Mouse (Mus musculus) intestine, embryonic 14.5 days (tissue): Measurements from ENCODE around the gene Dscaml1. TPM values are rescaled to one million over a fixed set of nuclear protein-coding genes. Genes with fewer than 3 reads are reported as not detected.

Experiments used
- ATAC-seq: fragments of 200-750 bp; cut with Nextera tagmentation; replicated peaks from 2 replicates; pipeline ENCODE4 v1.8.0; 2017; ENCODE audit warnings: low read depth, moderate number of reproducible peaks, moderate TSS enrichment, moderate library complexity; ENCODE audit not compliant: low FRiP score, low TSS enrichment
- DNase-seq: peaks from one replicate; pipeline ENCODE4 v3.0.0-alpha.2; 2018; ENCODE audit warnings: low spot score
- H3K27ac ChIP-seq: fragments of 300-500 bp; sonication (generic); 2 replicates; pipeline ENCODE4 v1.5.1; 2014; ENCODE audit warnings: low read depth, mild to moderate bottlenecking, control low read depth
- H3K27me3 ChIP-seq: fragments of 300-500 bp; sonication (generic); replicated peaks from 2 replicates; pipeline ENCODE4 v1.6.1; 2014; ENCODE audit warnings: low read length, control low read depth; ENCODE audit not compliant: control insufficient read depth, insufficient read depth
- H3K36me3 ChIP-seq: fragments of 300-500 bp; sonication (generic); 2 replicates; pipeline ENCODE4 v1.6.1; 2014; ENCODE audit warnings: low read length, control low read depth; ENCODE audit not compliant: control insufficient read depth, insufficient read depth
- H3K4me1 ChIP-seq: fragments of 300-500 bp; sonication (generic); replicated peaks from 2 replicates; pipeline ENCODE4 v1.6.1; 2014; ENCODE audit warnings: low read length, control low read depth, mixed read lengths; ENCODE audit not compliant: control insufficient read depth, insufficient read depth
- H3K4me2 ChIP-seq: fragments of 300-500 bp; sonication (generic); 2 replicates; pipeline ENCODE4 v1.6.1; 2014; ENCODE audit warnings: low read length
- H3K4me3 ChIP-seq: fragments of 300-500 bp; sonication (generic); 2 replicates; pipeline ENCODE4 v1.5.1; 2014; ENCODE audit warnings: low read depth, low read length, control low read depth, mixed read lengths
- H3K9ac ChIP-seq: fragments of 300-500 bp; sonication (generic); 2 replicates; pipeline ENCODE4 v1.6.1; 2014; ENCODE audit warnings: mild to moderate bottlenecking, low read length
- H3K9me3 ChIP-seq: fragments of 300-500 bp; sonication (generic); 2 replicates; pipeline ENCODE4 v1.6.1; 2016; ENCODE audit warnings: low read length, control low read depth; ENCODE audit not compliant: control insufficient read depth
- WGBS: fragments of 180-500 bp; shearing (Covaris S2); extraction: QIAGEN DNeasy Blood & Tissue Kit; methylation state at CpG from one replicate; pipeline ENCODE4 v1.1.7; 2014; 5-methylcytosine and 5-hydroxymethylcytosine counted together
- polyA plus RNA-seq: library from polyadenylated mRNA; unstranded; fragments of >200 nt; fragmentation: Nextera tagmentation; extraction: Ambion mirVana; gene quantifications from 2 replicates; pipeline ENCODE4 v1.2.1, GENCODE M21; 2014

Gene Dscaml1
- polyA plus RNA-seq, 1 experiment from 2014 or later: 0.41 TPM

DNA sequence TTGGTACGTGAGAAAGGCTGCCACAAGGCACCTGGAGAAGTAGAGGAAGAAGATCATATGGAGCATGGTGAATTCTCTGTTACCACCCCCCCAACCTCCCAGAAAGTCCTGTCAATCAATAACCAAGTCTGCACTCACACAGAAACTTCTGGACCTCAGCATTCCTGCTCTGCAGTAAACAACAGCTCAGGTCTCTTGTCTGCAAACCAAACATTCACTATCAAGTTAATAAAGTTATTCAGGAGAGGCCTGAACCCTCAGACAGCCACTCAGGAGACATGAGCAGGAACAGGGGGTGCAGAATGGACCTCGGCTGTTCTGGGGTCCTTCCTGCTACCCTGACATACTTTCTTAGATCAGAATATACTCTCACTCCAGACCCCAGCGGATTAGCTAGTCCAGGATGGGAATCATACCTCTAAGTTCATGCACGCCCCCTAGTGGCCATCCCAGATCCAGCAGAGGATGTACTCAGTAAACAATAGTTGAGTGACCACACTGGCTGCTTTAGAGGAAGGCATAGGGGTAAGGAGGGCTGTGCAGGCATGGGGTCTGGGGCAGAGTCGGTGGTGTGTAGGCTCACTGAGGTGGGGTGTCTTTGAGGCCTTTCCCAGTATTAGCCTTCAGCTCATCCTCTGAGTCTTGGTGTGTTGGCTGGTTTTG is 12.8 kb upstream of the Dscaml1 start:
- no peaks in the 10 kb centered on the region for H3K9me3 ChIP-seq
- no peak overlapping the region for H3K9ac ChIP-seq
- H3K36me3 ChIP-seq: no peaks in the 10 kb centered on the region
- DNase-seq (no peak), ATAC-seq (no peak)
- no peak overlapping the region for H3K4me2 ChIP-seq
- no peaks in the 10 kb centered on the region for H3K27me3 ChIP-seq
- 52% methylated on average over 5 of the region's 5 CpGs for WGBS
- no peaks in the 10 kb centered on the region for H3K4me1 ChIP-seq
- no peak overlapping the region for H3K27ac ChIP-seq
- H3K4me3 ChIP-seq: no peak overlapping the region

DNA sequence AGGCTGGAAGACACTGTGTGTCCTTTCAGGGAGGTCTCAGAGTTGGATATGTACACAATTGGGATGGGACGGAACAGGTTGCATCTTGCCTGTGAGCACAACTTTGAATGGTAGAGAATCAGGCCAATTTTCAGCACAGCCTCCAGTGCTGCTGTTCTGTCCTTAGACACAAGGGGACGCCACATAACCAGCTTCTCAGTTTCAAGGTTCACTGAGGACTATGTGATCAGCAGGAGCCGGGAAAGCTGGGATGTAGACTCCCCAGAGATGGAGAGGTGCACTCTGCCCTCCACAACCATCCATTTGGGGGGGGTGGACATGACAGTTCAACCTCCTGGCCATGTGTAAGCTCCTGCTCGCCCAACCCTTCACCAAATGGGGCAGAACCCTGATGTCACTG is 10.5 kb upstream of the Dscaml1 start:
- no peak overlapping the region for H3K4me3 ChIP-seq
- H3K27ac ChIP-seq: no peak overlapping the region
- no peaks in the 10 kb centered on the region for H3K36me3 ChIP-seq
- no peaks in the 10 kb centered on the region for H3K4me1 ChIP-seq
- H3K4me2 ChIP-seq: no peak overlapping the region
- 46% methylated on average over 4 of the region's 4 CpGs for WGBS
- ATAC-seq (no peak), DNase-seq (peak; percentile 67)
- H3K9me3 ChIP-seq: no peaks in the 10 kb centered on the region
- H3K27me3 ChIP-seq: no peaks in the 10 kb centered on the region
- H3K9ac ChIP-seq: no peak overlapping the region

DNA sequence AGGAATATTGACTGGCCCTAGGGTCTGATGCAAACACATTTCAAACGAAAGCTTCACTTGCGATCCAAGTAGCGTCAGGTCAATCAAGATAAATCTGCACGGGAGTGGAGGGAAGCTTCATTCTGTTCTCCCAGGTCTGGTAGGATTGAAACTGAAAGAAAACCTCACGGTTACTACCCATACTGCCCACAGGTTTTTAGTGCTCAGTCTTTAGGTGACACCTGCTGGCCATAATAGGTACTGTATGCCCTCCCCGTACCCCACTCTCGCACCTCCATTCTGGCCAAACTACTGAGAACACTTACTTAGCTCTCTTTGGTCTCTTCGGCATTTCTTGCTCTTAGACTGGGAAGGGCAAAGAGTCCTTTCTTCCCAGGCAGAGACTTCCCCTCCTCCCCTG is 9.2 kb upstream of the Dscaml1 start:
- DNase-seq (peak; percentile 79), ATAC-seq (peak; percentile 49; the same call in 1 of the 2 replicates)
- 22% methylated on average over 8 of the region's 8 CpGs for whole genome bisulfite sequencing
- Histone ChIP-seq H3K9ac (no peak overlapping the region), H3K4me3 (no peak overlapping the region), H3K36me3 (no peaks in the 10 kb centered on the region), H3K4me2 (peak overlapping the region; percentile 30), H3K27ac (no peak overlapping the region), H3K27me3 (no peaks in the 10 kb centered on the region), H3K9me3 (no peaks in the 10 kb centered on the region), H3K4me1 (no peaks in the 10 kb centered on the region)

DNA sequence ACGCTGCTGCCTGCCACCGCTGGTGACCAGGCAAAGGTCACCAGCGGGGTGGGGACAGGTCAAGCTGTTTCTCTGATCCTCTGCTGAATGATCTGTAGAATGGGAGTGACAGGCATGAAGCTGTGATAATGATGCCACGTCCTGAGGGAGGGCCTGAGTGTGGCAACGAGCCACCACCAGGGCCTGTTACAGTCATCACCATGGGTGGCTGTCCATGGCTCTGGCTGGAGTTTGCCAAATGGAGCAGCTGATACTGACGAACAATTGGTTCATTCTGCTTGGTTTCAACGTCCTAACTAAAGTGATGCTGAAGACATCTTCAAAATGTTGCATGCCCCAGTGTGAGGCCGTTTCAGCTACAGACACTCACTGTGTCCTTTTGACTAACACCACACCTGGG is 8.2 kb upstream of the Dscaml1 start:
- 67% methylated on average over 8 of the region's 8 CpGs for WGBS
- no peak for ATAC-seq

DNA sequence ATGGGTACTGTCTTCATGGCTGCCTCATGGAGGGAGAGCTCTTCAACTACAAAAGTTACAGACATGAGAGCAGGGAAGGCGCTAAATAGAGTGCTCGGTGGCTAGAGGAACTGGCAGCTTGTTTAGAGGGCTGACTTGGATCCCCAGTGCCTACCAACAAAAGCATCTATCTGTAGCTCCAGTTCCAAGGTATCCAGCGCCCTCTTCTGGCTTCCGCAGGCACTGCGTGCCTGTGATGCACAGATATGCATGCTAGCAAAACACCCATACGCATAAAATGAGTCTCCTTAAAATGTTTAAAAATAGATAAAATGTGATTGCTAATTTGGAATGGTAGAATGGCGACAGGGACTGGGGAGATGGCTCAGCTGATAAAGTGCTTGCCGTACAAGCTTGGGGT is 5.2 kb upstream of the Dscaml1 start:
- Histone ChIP-seq H3K4me3 (no peak overlapping the region), H3K27me3 (0 out of 2 replicates have a peak, but pooled peaks cover 2% of the 10 kb centered on the region), H3K36me3 (no peaks in the 10 kb centered on the region), H3K4me2 (no peak overlapping the region), H3K4me1 (no peaks in the 10 kb centered on the region), H3K27ac (no peak overlapping the region), H3K9ac (no peak overlapping the region), H3K9me3 (no peaks in the 10 kb centered on the region)
- ATAC-seq (no peak), DNase-seq (no peak)
- 63% methylated on average over 8 of the region's 8 CpGs for WGBS

More for the DNA sequence above, 8.2 kb upstream of the Dscaml1 start:
- Histone ChIP-seq H3K4me2 (no peak overlapping the region), H3K9ac (no peak overlapping the region), H3K4me1 (no peaks in the 10 kb centered on the region), H3K36me3 (no peaks in the 10 kb centered on the region), H3K4me3 (no peak overlapping the region), H3K27me3 (no peaks in the 10 kb centered on the region), H3K9me3 (no peaks in the 10 kb centered on the region), H3K27ac (no peak overlapping the region)
- DNase-seq: no peak

DNA sequence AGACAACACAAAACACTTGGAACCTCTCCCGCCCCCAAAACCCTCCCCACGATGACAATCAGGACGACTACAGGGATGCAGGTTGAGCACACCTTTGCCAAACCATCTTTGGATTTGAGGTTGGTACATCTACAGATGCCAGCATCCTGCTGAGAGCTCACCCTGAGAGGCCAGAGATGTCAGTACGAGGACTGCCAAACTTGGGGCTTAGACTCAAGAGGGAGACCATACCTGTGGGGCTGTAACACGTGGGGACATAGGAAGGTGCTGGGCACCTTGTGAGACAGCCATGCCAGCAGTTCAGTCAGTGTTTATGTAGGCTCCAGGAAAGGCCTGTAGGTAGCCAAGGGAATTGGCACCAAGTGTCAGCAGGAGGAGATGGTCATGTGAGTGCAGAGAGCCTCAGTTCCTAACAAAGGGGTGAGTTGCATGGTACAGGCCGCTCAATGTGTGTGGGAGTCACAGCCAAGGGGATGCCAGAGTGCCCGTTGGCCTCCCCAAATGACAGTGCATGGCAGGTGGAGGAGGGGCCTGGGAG is 3.6 kb upstream of the Dscaml1 start:
- no peaks in the 10 kb centered on the region for H3K9me3 ChIP-seq
- no peaks in the 10 kb centered on the region for H3K4me1 ChIP-seq
- no peak overlapping the region for H3K4me3 ChIP-seq
- WGBS: 73% methylated on average over 7 of the region's 7 CpGs
- H3K9ac ChIP-seq: no peak overlapping the region
- H3K27ac ChIP-seq: no peak overlapping the region
- H3K4me2 ChIP-seq: no peak overlapping the region
- DNase-seq (no peak), ATAC-seq (no peak)
- no peaks in the 10 kb centered on the region for H3K36me3 ChIP-seq
- H3K27me3 ChIP-seq: 0 out of 2 replicates have a peak, but pooled peaks cover 2% of the 10 kb centered on the region

DNA sequence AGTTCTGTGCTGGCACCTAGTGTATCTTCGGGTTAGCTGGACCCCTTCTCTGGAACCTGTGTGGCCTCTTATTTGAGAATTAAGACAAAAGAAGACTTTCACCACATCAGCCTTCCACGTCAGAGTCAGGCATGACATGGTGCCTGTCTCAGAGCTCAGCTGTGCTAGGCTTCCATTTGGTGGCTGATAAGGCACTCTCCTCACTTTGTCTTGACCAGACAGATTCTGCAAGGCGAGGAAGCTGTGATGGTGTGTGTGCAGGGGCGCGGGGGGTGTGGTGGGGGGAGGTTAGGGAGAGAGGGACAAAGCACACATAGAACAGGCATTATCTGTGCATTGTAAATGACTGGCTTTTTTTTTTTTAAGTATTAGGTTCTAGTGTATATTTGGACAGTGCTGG is 3.0 kb downstream of the Dscaml1 start:
- Histone ChIP-seq H3K9me3 (no peaks in the 10 kb centered on the region), H3K27ac (no peak overlapping the region), H3K36me3 (no peaks in the 10 kb centered on the region), H3K9ac (no peak overlapping the region), H3K27me3 (peaks cover 46% of the 10 kb centered on the region), H3K4me3 (no peak overlapping the region), H3K4me2 (no peak overlapping the region), H3K4me1 (peaks cover 10% of the 10 kb centered on the region)
- no peak for ATAC-seq
- DNase-seq: no peak
- WGBS: 27% methylated on average over 5 of the region's 5 CpGs

DNA sequence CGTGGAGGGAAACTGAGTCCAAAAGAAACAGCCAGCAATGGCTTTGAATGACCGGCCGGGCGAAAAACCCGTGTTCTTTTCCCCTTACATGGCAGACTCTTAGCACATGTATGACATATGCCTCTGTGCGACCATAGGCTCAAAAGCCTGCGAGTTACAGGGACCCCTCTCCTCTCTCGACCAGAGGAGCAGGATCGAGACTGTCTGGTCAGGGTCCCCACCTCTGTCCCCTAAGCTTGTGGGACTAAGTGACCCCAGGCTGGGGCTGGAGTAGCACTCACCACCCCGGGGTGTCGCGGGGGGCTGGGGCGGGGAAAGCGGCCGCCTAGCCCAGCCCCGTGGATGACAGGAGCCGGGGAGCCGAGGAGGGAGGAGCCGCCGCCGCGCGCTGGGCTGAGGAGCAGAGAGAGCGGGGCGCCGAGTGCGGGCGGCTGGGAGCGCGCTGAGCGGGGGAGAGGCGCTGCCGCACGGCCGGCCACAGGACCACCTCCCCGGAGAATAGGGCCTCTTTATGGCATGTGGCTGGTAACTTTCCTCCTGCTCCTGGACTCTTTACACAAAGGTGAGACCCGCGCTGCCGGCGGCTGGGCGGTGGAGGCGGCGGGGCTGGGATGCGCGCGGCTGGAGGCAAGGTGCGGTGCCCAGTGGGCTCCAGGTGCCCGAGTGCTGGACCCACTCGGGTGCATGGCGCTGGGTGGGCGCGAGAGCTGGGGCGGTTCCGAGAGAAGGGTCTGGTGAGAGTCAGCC is 3.7 kb downstream of the Dscaml1 start:
- H3K9me3 ChIP-seq: no peaks in the 10 kb centered on the region
- no peak for ATAC-seq
- peaks cover 46% of the 10 kb centered on the region for H3K27me3 ChIP-seq
- H3K4me1 ChIP-seq: peaks cover 10% of the 10 kb centered on the region
- H3K4me3 ChIP-seq: peak overlapping the region; percentile 35
- H3K27ac ChIP-seq: no peak overlapping the region
- no peak overlapping the region for H3K9ac ChIP-seq
- DNase-seq: peak; percentile 66
- peak overlapping the region; percentile 62 for H3K4me2 ChIP-seq
- 4% methylated on average over 43 of the region's 54 CpGs for WGBS
- no peaks in the 10 kb centered on the region for H3K36me3 ChIP-seq

DNA sequence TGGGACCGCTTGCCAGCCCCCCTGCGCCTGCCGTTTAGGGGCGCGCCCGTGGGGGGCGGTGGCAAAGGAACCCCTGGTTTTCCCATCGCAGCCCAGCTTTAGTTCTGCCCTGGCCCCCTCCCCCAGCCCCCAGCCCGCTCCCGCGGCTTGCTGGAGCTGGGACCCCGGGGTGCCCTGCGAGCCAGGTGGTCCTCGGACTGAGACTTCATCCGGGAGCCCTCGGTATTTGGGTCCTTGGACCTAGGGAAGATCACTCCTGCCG is 4.2 kb downstream of the Dscaml1 start:
- peak overlapping the region; percentile 35 for H3K4me3 ChIP-seq
- DNase-seq: no peak
- no peaks in the 10 kb centered on the region for H3K36me3 ChIP-seq
- H3K9ac ChIP-seq: no peak overlapping the region
- no peak for ATAC-seq
- no peaks in the 10 kb centered on the region for H3K9me3 ChIP-seq
- H3K27me3 ChIP-seq: peaks cover 46% of the 10 kb centered on the region
- H3K27ac ChIP-seq: no peak overlapping the region
- WGBS: 4% methylated on average over 17 of the region's 17 CpGs
- peaks cover 10% of the 10 kb centered on the region for H3K4me1 ChIP-seq
- peak overlapping the region; percentile 62 for H3K4me2 ChIP-seq
